Mouse (Mus musculus) stomach, embryonic 16.5 days (tissue): ENCODE data around the gene Mrgpra2b. TPM values are rescaled to one million over a fixed set of nuclear protein-coding genes. Genes with fewer than 3 reads are reported as not detected.
"Not testable (repeated sequence)": the region's sequence is repeated elsewhere in the genome, so short reads cannot be mapped to it uniquely, and the experiment has no call there.

Experiments
- ATAC-seq: fragments of 200-750 bp; cut with Nextera tagmentation; 2 replicates; pipeline ENCODE4 v1.8.0; 2017; ENCODE audit warnings: moderate number of reproducible peaks, moderate TSS enrichment; ENCODE audit not compliant: insufficient read depth, low FRiP score
- H3K27ac ChIP-seq: fragments of 300-500 bp; sonication (generic); 2 replicates; pipeline ENCODE4 v1.5.1; 2014; ENCODE audit warnings: low read length
- H3K27me3 ChIP-seq: fragments of 300-500 bp; sonication (generic); 2 replicates; pipeline ENCODE4 v1.6.1; 2014; ENCODE audit warnings: low read length, control low read depth, mixed read lengths; ENCODE audit not compliant: control insufficient read depth, insufficient read depth
- H3K36me3 ChIP-seq: fragments of 300-500 bp; sonication (generic); 2 replicates; pipeline ENCODE4 v1.6.1; 2014; ENCODE audit warnings: low read length; ENCODE audit not compliant: control insufficient read depth, insufficient read depth
- H3K4me1 ChIP-seq: fragments of 300-500 bp; sonication (generic); 2 replicates; pipeline ENCODE4 v1.6.1; 2014; ENCODE audit warnings: low read length, control low read depth, mixed read lengths; ENCODE audit not compliant: control insufficient read depth, insufficient read depth
- H3K4me2 ChIP-seq: fragments of 300-500 bp; sonication (generic); 2 replicates; pipeline ENCODE4 v1.6.1; 2014; ENCODE audit warnings: low read depth, low read length, mixed read lengths
- H3K4me3 ChIP-seq: fragments of 300-500 bp; sonication (generic); replicated peaks from 2 replicates; pipeline ENCODE4 v1.5.1; 2014; ENCODE audit warnings: mild to moderate bottlenecking, low read length
- H3K9ac ChIP-seq: fragments of 300-500 bp; sonication (generic); 2 replicates; pipeline ENCODE4 v1.6.1; 2014; ENCODE audit warnings: low read length
- H3K9me3 ChIP-seq: fragments of 300-500 bp; sonication (generic); replicated peaks from 2 replicates; pipeline ENCODE4 v1.6.1; 2016; ENCODE audit warnings: low read length, control low read depth; ENCODE audit not compliant: control insufficient read depth
- WGBS: fragments of 180-500 bp; shearing (Covaris S2); extraction: QIAGEN DNeasy Blood & Tissue Kit; methylation state at CpG from one replicate; pipeline ENCODE4 v1.1.7; 2014; 5-methylcytosine and 5-hydroxymethylcytosine counted together
- polyA plus RNA-seq: library from polyadenylated mRNA; unstranded; fragments of >200 nt; fragmentation: Nextera tagmentation; extraction: Ambion mirVana; gene quantifications from 2 replicates; pipeline ENCODE4 v1.2.1, GENCODE M21; 2015

Gene Mrgpra2b
- polyA plus RNA-seq, 1 experiment from 2014 or later = 0.26 TPM

GRCm38 (mm10) chr7:47452015-47452414, 76.6 kb downstream of the Mrgpra2b start, which contains the start of gene Mrgpra2a:
Gene Mrgpra2a, minus strand, starts transcription at chr7:47452139.
- not testable (repeated sequence) for H3K4me3 ChIP-seq, H3K4me2 ChIP-seq, H3K9me3 ChIP-seq, H3K9ac ChIP-seq, ATAC-seq, H3K27me3 ChIP-seq, H3K4me1 ChIP-seq, H3K27ac ChIP-seq, H3K36me3 ChIP-seq
- no CpG with 5 or more reads among the region's 1 CpGs for WGBS

- not testable (repeated sequence) for H3K4me1 ChIP-seq, H3K4me3 ChIP-seq, H3K27ac ChIP-seq, H3K36me3 ChIP-seq, ATAC-seq, H3K9me3 ChIP-seq, H3K9ac ChIP-seq, H3K4me2 ChIP-seq, H3K27me3 ChIP-seq
Measured at GRCm38 (mm10) chr7:47445729-47446128, 82.9 kb downstream of the Mrgpra2b start.

- WGBS = 13% methylated on average over 1 of the region's 2 CpGs
- H3K4me2 ChIP-seq = not testable (repeated sequence)
Measured at GRCm38 (mm10) chr7:47436463-47436862, 92.2 kb downstream of the Mrgpra2b start.

GRCm38 (mm10) chr7:47427815-47428508, 100.7 kb downstream of the Mrgpra2b start:
- H3K9ac ChIP-seq, H3K4me1 ChIP-seq, H3K27me3 ChIP-seq, H3K27ac ChIP-seq, H3K9me3 ChIP-seq, ATAC-seq, H3K36me3 ChIP-seq, H3K4me2 ChIP-seq, H3K4me3 ChIP-seq: not testable (repeated sequence)

More at GRCm38 (mm10) chr7:47436463-47436862, 92.2 kb downstream of the Mrgpra2b start:
- not testable (repeated sequence) for H3K4me1 ChIP-seq, ATAC-seq, H3K9me3 ChIP-seq, H3K27ac ChIP-seq, H3K36me3 ChIP-seq, H3K9ac ChIP-seq, H3K27me3 ChIP-seq, H3K4me3 ChIP-seq

Other genes with a start within 250 kb of the Mrgpra2b start
- not detected in 2 replicates for gene Mrgpra1, start 174.6 kb downstream of the Mrgpra2b start, polyA plus RNA-seq
- gene Mrgpra2a, start 76.7 kb downstream of the Mrgpra2b start, polyA plus RNA-seq = 0.27 TPM in 1 of 2 replicates, not detected in the other
- gene Mrgpra3, start 72.5 kb upstream of the Mrgpra2b start, polyA plus RNA-seq = not detected in 2 replicates